Mouse (Mus musculus) megakaryocyte, embryonic 14.5 days (primary cell): Measurements from ENCODE around the gene Slc10a7.

Experiments
- FLI1 ChIP-seq: IDR thresholded peaks from 2 replicates; pipeline ENCODE4 v1.6.1; 2012; ENCODE audit warnings: low read length, inconsistent platforms, mixed read lengths
- GATA1 ChIP-seq: IDR thresholded peaks from 3 replicates; pipeline ENCODE4 v1.6.1; 2012; ENCODE audit warnings: mixed read lengths, low read length, inconsistent platforms, borderline replicate concordance

GRCm38 (mm10) chr8:78514706-78515105, 5.6 kb downstream of the Slc10a7 start:
- TF ChIP-seq GATA1 (no peak), FLI1 (no peak)
